Mouse (Mus musculus) lung, postnatal 0 days (tissue): ENCODE results near the gene Farp1.

Source experiments
- CTCF ChIP-seq: IDR thresholded peaks from 2 replicates; pipeline ENCODE4 v1.5.1; 2016; ENCODE audit warnings: antibody characterized with exemption, mild to moderate bottlenecking
- EP300 ChIP-seq: IDR thresholded peaks from 2 replicates; pipeline ENCODE4 v1.6.1; 2016; ENCODE audit warnings: antibody characterized with exemption, mild to moderate bottlenecking, control low read depth

DNA sequence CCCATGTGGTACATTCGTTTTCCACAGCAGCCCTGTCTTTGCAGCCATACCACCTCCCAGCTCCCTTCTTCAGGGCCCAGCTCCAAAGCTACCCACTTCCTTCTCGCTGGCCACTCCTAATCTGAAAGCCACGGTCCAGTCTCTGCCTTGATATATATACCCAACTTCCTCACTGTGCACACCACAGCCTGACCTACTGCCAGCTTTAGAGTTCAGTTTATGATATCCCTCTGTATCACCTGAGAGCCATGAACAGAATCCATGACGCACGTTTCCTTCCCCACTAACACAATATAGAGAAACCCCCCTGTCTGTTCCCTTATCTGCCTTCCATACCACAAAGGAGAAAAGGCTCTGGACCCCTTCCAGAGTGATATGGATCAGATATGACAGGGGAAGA lies 283.4 kb downstream of the Farp1 start:
- TF ChIP-seq CTCF: no peak
- no peak for TF ChIP-seq EP300
